Mouse (Mus musculus): Measurements from ENCODE around the gene Apbb2.
A peak's percentile ranks its signal among the peaks of the same experiment; 100 is the strongest.

Apbb2 gene

DNA sequence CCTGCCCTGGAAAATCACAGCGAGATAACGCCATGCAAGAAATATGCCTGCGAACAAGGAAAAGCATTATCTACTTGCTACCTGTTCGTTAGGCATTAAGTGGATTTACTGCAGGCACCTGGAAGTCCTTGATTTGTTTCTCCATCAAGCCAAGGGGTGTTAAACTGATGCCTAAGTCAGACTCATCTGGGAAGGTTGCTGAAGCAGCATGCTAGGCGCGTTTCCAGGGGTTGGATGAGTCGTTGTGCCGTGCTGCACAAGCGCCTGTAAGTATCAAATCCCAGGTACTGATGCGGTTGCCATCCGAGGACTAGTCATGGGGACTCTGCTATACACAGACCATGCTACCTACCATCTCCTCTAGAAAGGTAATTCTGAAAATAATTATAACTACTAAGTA, 611 bp upstream of the Apbb2 start:
- Histone ChIP-seq H3K27me3 (ENCODE audit: insufficient read depth, low read length) (peaks cover 12% of the 10 kb centered on the region), H3K9me3 (ENCODE audit: low read length) (peaks cover 61% of the 10 kb centered on the region), H3K36me3 (ENCODE audit: insufficient read depth, low read length) (peaks cover 7% of the 10 kb centered on the region; the same call in 1 of the 2 replicates), H3K4me3 (replicated peaks; ENCODE audit: low read length) (peak overlapping the region; percentile 95), H3K4me1 (replicated peaks; ENCODE audit: low read depth, low read length) (peaks cover 20% of the 10 kb centered on the region)
- TF ChIP-seq POU5F1 (IDR thresholded peaks at IDR 0.05; ENCODE audit: borderline replicate concordance, low read length) (no peak), CTCF (conservative IDR thresholded peaks at IDR 0.05; ENCODE audit: low read length) (no peak), NANOG (IDR thresholded peaks at IDR 0.05; ENCODE audit: borderline replicate concordance, low read length) (no peak)

DNA sequence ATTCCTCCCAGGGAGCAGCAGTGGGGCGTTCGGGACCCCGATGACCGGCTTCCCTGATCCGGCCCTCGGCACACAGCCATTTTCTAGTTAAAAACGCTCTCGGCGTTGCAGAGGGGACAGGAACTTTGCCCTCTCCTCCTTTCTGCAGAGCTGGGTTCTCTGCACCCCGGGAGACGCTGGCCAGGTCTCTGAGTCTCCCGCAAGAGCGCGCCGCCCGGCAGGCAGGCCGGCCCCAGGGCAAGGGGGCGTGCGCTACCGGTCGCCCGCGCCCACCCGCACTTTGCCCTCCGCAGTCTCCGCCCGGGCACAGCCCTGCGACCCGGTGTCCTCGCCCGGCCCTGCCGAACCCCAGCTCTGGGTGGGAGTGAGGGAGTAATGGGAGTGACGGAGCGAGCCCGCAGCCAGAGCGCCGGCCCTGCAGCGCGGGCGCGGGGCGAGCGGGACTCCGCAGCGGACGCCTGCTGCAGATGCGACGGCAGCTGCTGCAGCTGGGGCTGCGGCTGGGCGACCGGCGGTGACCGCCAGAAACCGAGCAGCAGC, 593 bp downstream of the Apbb2 start:
- peaks cover 7% of the 10 kb centered on the region; the same call in 1 of the 2 replicates for H3K36me3 ChIP-seq (ENCODE audit: insufficient read depth, low read length)
- no peak for TF ChIP-seq NANOG (IDR thresholded peaks at IDR 0.05; ENCODE audit: borderline replicate concordance, low read length)
- TF ChIP-seq CTCF (conservative IDR thresholded peaks at IDR 0.05; ENCODE audit: low read length): no peak
- no peak for TF ChIP-seq POU5F1 (IDR thresholded peaks at IDR 0.05; ENCODE audit: borderline replicate concordance, low read length)
- peak overlapping the region; percentile 95 for H3K4me3 ChIP-seq (replicated peaks; ENCODE audit: low read length)
- H3K27me3 ChIP-seq (ENCODE audit: insufficient read depth, low read length): peaks cover 12% of the 10 kb centered on the region
- peaks cover 49% of the 10 kb centered on the region for H3K9me3 ChIP-seq (ENCODE audit: low read length)
- H3K4me1 ChIP-seq (replicated peaks; ENCODE audit: low read depth, low read length): peaks cover 20% of the 10 kb centered on the region

DNA sequence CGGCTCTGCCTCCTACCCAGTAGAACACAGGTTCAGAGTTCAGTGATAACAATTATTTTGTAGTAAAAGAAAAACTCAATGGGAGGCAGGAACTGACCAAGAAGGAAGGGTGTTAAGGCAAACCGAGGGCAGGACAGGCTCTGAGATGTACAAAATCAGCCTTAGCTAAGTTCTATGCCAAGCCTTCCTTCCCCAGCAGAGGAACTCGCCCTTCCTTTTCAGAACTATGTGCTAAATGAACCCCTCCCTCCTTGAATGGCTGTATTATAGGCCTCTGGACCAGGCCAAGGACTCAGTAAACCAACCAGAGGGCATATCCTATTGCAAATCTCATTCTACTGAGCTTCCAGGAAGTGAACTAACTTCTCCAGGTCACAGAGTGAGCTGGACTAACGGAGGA, 3.6 kb downstream of the Apbb2 start:
- peaks cover 12% of the 10 kb centered on the region for H3K27me3 ChIP-seq (ENCODE audit: insufficient read depth, low read length)
- H3K4me3 ChIP-seq (replicated peaks; ENCODE audit: low read length): no peak overlapping the region

DNA sequence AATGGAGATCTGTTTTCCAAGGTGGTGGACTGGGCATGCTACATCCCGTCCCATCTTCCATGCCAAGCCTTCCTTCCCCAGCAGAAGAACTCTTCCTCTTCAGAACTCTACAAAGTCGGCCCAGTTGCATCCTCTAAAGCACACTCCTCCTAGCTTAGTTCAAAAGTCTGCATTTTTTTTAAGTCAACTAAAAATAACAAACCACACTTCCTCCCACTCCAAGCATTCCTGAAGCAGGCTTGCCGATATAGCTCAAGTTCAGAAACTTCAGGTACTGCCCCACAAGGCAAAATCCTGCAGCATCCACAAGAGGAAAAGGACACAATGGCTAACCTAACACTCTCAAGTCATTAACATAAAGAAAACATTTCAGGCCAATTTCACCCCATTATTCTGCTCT, 4.9 kb downstream of the Apbb2 start:
- Histone ChIP-seq H3K9me3 (ENCODE audit: low read length) (peaks cover 22% of the 10 kb centered on the region), H3K36me3 (ENCODE audit: insufficient read depth, low read length) (no peaks in the 10 kb centered on the region), H3K4me3 (replicated peaks; ENCODE audit: low read length) (no peak overlapping the region), H3K4me1 (replicated peaks; ENCODE audit: low read depth, low read length) (peaks cover 9% of the 10 kb centered on the region), H3K27me3 (ENCODE audit: insufficient read depth, low read length) (peaks cover 12% of the 10 kb centered on the region)
- TF ChIP-seq NANOG (IDR thresholded peaks at IDR 0.05; ENCODE audit: borderline replicate concordance, low read length) (no peak), POU5F1 (IDR thresholded peaks at IDR 0.05; ENCODE audit: borderline replicate concordance, low read length) (no peak), CTCF (conservative IDR thresholded peaks at IDR 0.05; ENCODE audit: low read length) (no peak)

More for the DNA sequence above, 3.6 kb downstream of the Apbb2 start:
- TF ChIP-seq CTCF (conservative IDR thresholded peaks at IDR 0.05; ENCODE audit: low read length) (no peak), POU5F1 (IDR thresholded peaks at IDR 0.05; ENCODE audit: borderline replicate concordance, low read length) (no peak), NANOG (IDR thresholded peaks at IDR 0.05; ENCODE audit: borderline replicate concordance, low read length) (no peak)
- Histone ChIP-seq H3K4me1 (replicated peaks; ENCODE audit: low read depth, low read length) (peaks cover 19% of the 10 kb centered on the region), H3K36me3 (ENCODE audit: insufficient read depth, low read length) (no peaks in the 10 kb centered on the region), H3K9me3 (ENCODE audit: low read length) (peaks cover 22% of the 10 kb centered on the region)

DNA sequence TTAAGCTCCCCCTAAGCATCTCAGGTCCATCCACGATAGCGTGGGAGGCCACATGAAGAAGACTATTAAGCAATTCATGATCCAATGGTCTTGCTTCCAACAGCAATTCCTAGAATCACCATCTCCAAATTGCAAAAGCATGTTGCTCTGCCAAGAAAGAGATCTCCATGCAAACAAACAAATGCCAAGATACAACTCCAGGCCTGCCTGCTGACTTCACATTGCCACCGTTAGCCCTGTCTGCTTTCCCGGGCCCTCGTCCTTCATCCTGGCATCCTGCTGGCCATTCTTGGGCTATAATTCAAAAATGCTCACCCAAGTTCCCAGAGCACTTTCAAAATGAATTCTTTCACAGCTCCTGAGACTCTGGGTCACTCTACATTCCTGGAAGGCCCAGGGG, 5.6 kb downstream of the Apbb2 start:
- Histone ChIP-seq H3K4me1 (replicated peaks; ENCODE audit: low read depth, low read length) (peaks cover 9% of the 10 kb centered on the region), H3K27me3 (ENCODE audit: insufficient read depth, low read length) (peaks cover 12% of the 10 kb centered on the region), H3K36me3 (ENCODE audit: insufficient read depth, low read length) (no peaks in the 10 kb centered on the region), H3K4me3 (replicated peaks; ENCODE audit: low read length) (no peak overlapping the region), H3K9me3 (ENCODE audit: low read length) (peaks cover 22% of the 10 kb centered on the region)
- no peak for TF ChIP-seq NANOG (IDR thresholded peaks at IDR 0.05; ENCODE audit: borderline replicate concordance, low read length)
- TF ChIP-seq POU5F1 (IDR thresholded peaks at IDR 0.05; ENCODE audit: borderline replicate concordance, low read length): no peak
- TF ChIP-seq CTCF (conservative IDR thresholded peaks at IDR 0.05; ENCODE audit: low read length): no peak

DNA sequence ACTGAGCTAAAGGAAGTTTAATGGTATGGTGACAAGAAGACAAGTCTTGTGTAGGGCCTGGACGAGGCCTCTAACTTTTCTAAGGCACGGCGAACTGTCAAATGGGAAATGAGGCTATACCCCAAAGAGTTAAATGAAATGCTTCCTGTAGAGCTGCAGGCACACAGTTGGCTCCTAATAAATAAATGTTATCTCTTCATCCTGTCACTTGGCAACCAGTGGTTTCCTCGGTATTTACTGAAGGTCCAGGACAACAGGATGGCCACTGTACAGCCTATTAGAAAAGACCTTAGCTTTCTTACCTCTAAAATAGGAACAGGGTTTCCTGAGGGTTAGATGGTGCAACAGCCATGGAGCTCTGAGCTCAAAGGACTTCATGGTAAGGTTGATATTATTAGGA, 6.7 kb downstream of the Apbb2 start:
- TF ChIP-seq CTCF (conservative IDR thresholded peaks at IDR 0.05; ENCODE audit: low read length) (no peak), POU5F1 (IDR thresholded peaks at IDR 0.05; ENCODE audit: borderline replicate concordance, low read length) (no peak), NANOG (IDR thresholded peaks at IDR 0.05; ENCODE audit: borderline replicate concordance, low read length) (no peak)
- Histone ChIP-seq H3K9me3 (ENCODE audit: low read length) (peaks cover 19% of the 10 kb centered on the region), H3K4me1 (replicated peaks; ENCODE audit: low read depth, low read length) (no peaks in the 10 kb centered on the region), H3K27me3 (ENCODE audit: insufficient read depth, low read length) (peaks cover 3% of the 10 kb centered on the region), H3K4me3 (replicated peaks; ENCODE audit: low read length) (no peak overlapping the region), H3K36me3 (ENCODE audit: insufficient read depth, low read length) (no peaks in the 10 kb centered on the region)

DNA sequence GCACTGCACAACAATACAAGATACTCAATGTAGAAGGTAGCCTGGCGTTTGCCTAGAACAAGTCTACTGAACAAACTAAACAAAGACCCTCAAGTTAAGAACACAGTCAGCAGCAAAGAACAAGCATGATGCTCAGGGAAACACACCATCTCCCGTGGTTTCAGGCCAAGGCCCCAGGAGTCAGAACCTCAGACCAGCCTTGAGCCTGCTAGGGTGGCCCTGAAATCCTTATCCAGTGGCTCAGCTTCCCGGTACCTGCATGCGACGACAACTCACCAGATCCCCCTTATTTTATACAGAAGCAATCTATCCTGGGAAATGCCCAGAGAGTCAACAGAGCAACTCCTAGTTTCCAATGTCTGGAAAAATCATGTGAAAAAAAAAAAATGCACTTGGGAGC, 7.2 kb downstream of the Apbb2 start:
- no peak overlapping the region for H3K4me3 ChIP-seq (replicated peaks; ENCODE audit: low read length)
- H3K27me3 ChIP-seq (ENCODE audit: insufficient read depth, low read length): no peaks in the 10 kb centered on the region
- TF ChIP-seq NANOG (IDR thresholded peaks at IDR 0.05; ENCODE audit: borderline replicate concordance, low read length) (no peak), CTCF (conservative IDR thresholded peaks at IDR 0.05; ENCODE audit: low read length) (no peak), POU5F1 (IDR thresholded peaks at IDR 0.05; ENCODE audit: borderline replicate concordance, low read length) (no peak)
- H3K36me3 ChIP-seq (ENCODE audit: insufficient read depth, low read length): no peaks in the 10 kb centered on the region
- no peaks in the 10 kb centered on the region for H3K4me1 ChIP-seq (replicated peaks; ENCODE audit: low read depth, low read length)
- H3K9me3 ChIP-seq (ENCODE audit: low read length): peaks cover 14% of the 10 kb centered on the region

DNA sequence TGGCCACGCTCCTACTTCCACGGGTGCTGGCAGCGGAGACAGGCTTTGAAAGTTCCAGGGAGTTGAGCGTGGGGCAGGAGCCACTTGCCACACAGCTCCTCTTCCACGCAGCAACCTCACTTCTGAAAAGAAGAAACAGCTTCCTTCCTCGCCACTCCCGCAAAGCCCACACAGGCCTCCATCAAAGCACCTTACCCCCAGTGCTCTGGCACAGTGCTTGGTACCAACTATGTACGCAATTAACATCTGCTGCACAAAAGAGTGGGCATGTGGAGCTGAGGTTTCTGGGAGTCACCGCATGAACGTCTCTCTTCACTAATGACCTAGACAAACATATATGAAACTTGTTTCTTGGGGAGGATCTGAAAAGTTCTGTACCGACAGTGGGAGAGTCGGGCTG, 8.3 kb downstream of the Apbb2 start:
- no peaks in the 10 kb centered on the region for H3K27me3 ChIP-seq (ENCODE audit: insufficient read depth, low read length)
- TF ChIP-seq POU5F1 (IDR thresholded peaks at IDR 0.05; ENCODE audit: borderline replicate concordance, low read length) (no peak), NANOG (IDR thresholded peaks at IDR 0.05; ENCODE audit: borderline replicate concordance, low read length) (no peak), CTCF (conservative IDR thresholded peaks at IDR 0.05; ENCODE audit: low read length) (no peak)
- H3K36me3 ChIP-seq (ENCODE audit: insufficient read depth, low read length): no peaks in the 10 kb centered on the region
- no peaks in the 10 kb centered on the region for H3K4me1 ChIP-seq (replicated peaks; ENCODE audit: low read depth, low read length)
- no peak overlapping the region for H3K4me3 ChIP-seq (replicated peaks; ENCODE audit: low read length)
- H3K9me3 ChIP-seq (ENCODE audit: low read length): peaks cover 4% of the 10 kb centered on the region; the same call in 1 of the 2 replicates

DNA sequence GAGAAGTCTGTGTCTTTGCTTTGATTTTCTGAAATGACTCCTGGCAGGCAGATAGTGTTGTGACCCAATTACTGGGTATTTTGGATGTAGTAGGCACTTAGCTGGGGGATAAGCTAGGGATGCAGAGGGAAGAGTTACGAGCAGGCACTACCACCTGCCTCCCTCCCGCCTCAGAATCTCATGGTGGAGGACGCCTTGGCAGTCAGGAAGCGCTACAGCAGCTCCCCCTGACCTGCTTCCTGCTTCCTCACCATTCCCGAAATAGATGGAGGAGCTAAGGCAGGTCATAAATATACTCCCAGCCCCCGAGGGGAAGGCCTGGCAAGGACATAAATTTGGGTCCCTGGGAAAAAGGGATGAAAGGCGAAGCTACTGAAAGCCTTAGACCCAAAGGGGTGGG, 9.3 kb downstream of the Apbb2 start:
- TF ChIP-seq POU5F1 (IDR thresholded peaks at IDR 0.05; ENCODE audit: borderline replicate concordance, low read length) (no peak), CTCF (conservative IDR thresholded peaks at IDR 0.05; ENCODE audit: low read length) (no peak), NANOG (IDR thresholded peaks at IDR 0.05; ENCODE audit: borderline replicate concordance, low read length) (no peak)
- Histone ChIP-seq H3K9me3 (ENCODE audit: low read length) (no peaks in the 10 kb centered on the region), H3K36me3 (ENCODE audit: insufficient read depth, low read length) (no peaks in the 10 kb centered on the region)

More for the DNA sequence above, 9.3 kb downstream of the Apbb2 start:
- no peaks in the 10 kb centered on the region for H3K4me1 ChIP-seq (replicated peaks; ENCODE audit: low read depth, low read length)
- H3K4me3 ChIP-seq (replicated peaks; ENCODE audit: low read length): no peak overlapping the region
- no peaks in the 10 kb centered on the region for H3K27me3 ChIP-seq (ENCODE audit: insufficient read depth, low read length)
